Mouse (Mus musculus) heart, postnatal 0 days (tissue): ENCODE measurements around the gene Stard3. TPM values are rescaled to one million over a fixed set of nuclear protein-coding genes. Genes with fewer than 3 reads are reported as not detected.

Source experiments
- ATAC-seq: fragments of 200-750 bp; cut with Nextera tagmentation; 2 replicates; pipeline ENCODE4 v1.8.0; 2017; ENCODE audit warnings: low read depth, moderate number of reproducible peaks, moderate library complexity; ENCODE audit not compliant: insufficient read depth
- DNase-seq: peaks from one replicate; pipeline ENCODE4 v3.0.0-alpha.2; 2016; ENCODE audit warnings: low spot score
- H3K27ac ChIP-seq: fragments of 300-500 bp; sonication (generic); 2 replicates; pipeline ENCODE4 v1.5.1; 2014; ENCODE audit warnings: low read depth, mild to moderate bottlenecking
- H3K27me3 ChIP-seq: fragments of 300-500 bp; sonication (generic); 2 replicates; pipeline ENCODE4 v1.6.1; 2014; ENCODE audit warnings: low read length, mixed read lengths; ENCODE audit not compliant: control insufficient read depth, insufficient read depth
- H3K36me3 ChIP-seq: fragments of 300-500 bp; sonication (generic); replicated peaks from 2 replicates; pipeline ENCODE4 v1.6.1; 2014; ENCODE audit warnings: low read length, mixed read lengths; ENCODE audit not compliant: control insufficient read depth, insufficient read depth
- H3K4me1 ChIP-seq: fragments of 300-500 bp; sonication (generic); 2 replicates; pipeline ENCODE4 v1.6.1; 2014; ENCODE audit warnings: antibody characterized with exemption; ENCODE audit not compliant: control insufficient read depth, insufficient read depth
- H3K4me2 ChIP-seq: fragments of 300-500 bp; sonication (generic); 2 replicates; pipeline ENCODE4 v1.6.1; 2014; ENCODE audit warnings: low read depth, mild to moderate bottlenecking, low read length, moderate library complexity
- H3K4me3 ChIP-seq: fragments of 300-500 bp; sonication (generic); 2 replicates; pipeline ENCODE4 v1.5.1; 2014; ENCODE audit warnings: low read depth, low read length
- H3K9ac ChIP-seq: fragments of 300-500 bp; sonication (generic); replicated peaks from 2 replicates; pipeline ENCODE4 v1.6.1; 2014; ENCODE audit warnings: low read depth, low read length, mixed read lengths
- H3K9me3 ChIP-seq: fragments of 300-500 bp; sonication (generic); replicated peaks from 2 replicates; pipeline ENCODE4 v1.6.1; 2016; ENCODE audit warnings: low read length; ENCODE audit not compliant: control insufficient read depth
- CTCF ChIP-seq: IDR thresholded peaks from 2 replicates; pipeline ENCODE4 v1.5.1; 2016; ENCODE audit warnings: antibody characterized with exemption, control low read depth, low read depth
- EP300 ChIP-seq: IDR thresholded peaks from 2 replicates; pipeline ENCODE4 v1.6.1; 2016; ENCODE audit warnings: antibody characterized with exemption, low read depth
- WGBS: fragments of 180-500 bp; shearing (Covaris S2); extraction: QIAGEN DNeasy Blood & Tissue Kit; methylation state at CpG from one replicate; pipeline ENCODE4 v1.1.7; 2014; 5-methylcytosine and 5-hydroxymethylcytosine counted together
- polyA plus RNA-seq: library from polyadenylated mRNA; unstranded; fragments of >200 nt; fragmentation: Nextera tagmentation; extraction: Ambion mirVana; gene quantifications from 2 replicates; pipeline ENCODE4 v1.2.1, GENCODE M21; 2015
- total RNA-seq: library from RNA; depleted of rRNA; stranded (reverse); fragments of >200 nt; gene quantifications from 2 replicates; pipeline ENCODE4 v1.2.3, GENCODE M21; 2014; ENCODE audit warnings: low replicate concordance

The Stard3 gene
- total and polyA plus RNA-seq, 2 experiments from 2014 or later, result 34.7 to 44.8 TPM

- DNase-seq (no peak), ATAC-seq (no peak)
- Histone ChIP-seq H3K27ac (no peak overlapping the region), H3K27me3 (peaks cover 100% of the 10 kb centered on the region), H3K36me3 (no peaks in the 10 kb centered on the region), H3K4me1 (peaks cover 15% of the 10 kb centered on the region), H3K9me3 (no peaks in the 10 kb centered on the region), H3K9ac (no peak overlapping the region), H3K4me2 (no peak overlapping the region), H3K4me3 (no peak overlapping the region)
- WGBS, result 2% methylated on average over 10 of the region's 10 CpGs
- no peak for TF ChIP-seq EP300
- TF ChIP-seq CTCF, result no peak
Observed at GRCm38 (mm10) chr11:98323136-98323866, 34.9 kb upstream of the Stard3 start.

- ATAC-seq, result no peak
- no peak overlapping the region for H3K27ac ChIP-seq
- no peak overlapping the region for H3K4me2 ChIP-seq
- DNase-seq, result no peak
- H3K36me3 ChIP-seq, result no peaks in the 10 kb centered on the region
- no peak overlapping the region for H3K9ac ChIP-seq
- H3K27me3 ChIP-seq, result peaks cover 100% of the 10 kb centered on the region
- no peak overlapping the region for H3K4me3 ChIP-seq
- 2% methylated on average over 9 of the region's 9 CpGs for WGBS
- no peaks in the 10 kb centered on the region for H3K9me3 ChIP-seq
- peaks cover 16% of the 10 kb centered on the region for H3K4me1 ChIP-seq
- TF ChIP-seq CTCF (no peak), EP300 (no peak)
Observed at GRCm38 (mm10) chr11:98323933-98324332, 34.2 kb upstream of the Stard3 start.

- TF ChIP-seq CTCF, result no peak
- TF ChIP-seq EP300, result no peak
- peaks cover 100% of the 10 kb centered on the region for H3K27me3 ChIP-seq
- H3K9ac ChIP-seq, result no peak overlapping the region
- no peak overlapping the region for H3K4me2 ChIP-seq
- no peak overlapping the region for H3K4me3 ChIP-seq
- 7% methylated on average over 14 of the region's 14 CpGs for WGBS
- no peaks in the 10 kb centered on the region for H3K9me3 ChIP-seq
- ATAC-seq, result no peak
- no peak for DNase-seq
- no peak overlapping the region for H3K27ac ChIP-seq
- H3K36me3 ChIP-seq, result no peaks in the 10 kb centered on the region
- peaks cover 16% of the 10 kb centered on the region for H3K4me1 ChIP-seq
Observed at GRCm38 (mm10) chr11:98325191-98325820, 32.9 kb upstream of the Stard3 start.

- DNase-seq (no peak), ATAC-seq (no peak)
- Histone ChIP-seq H3K27ac (no peak overlapping the region), H3K4me2 (no peak overlapping the region), H3K9me3 (no peaks in the 10 kb centered on the region), H3K4me1 (peaks cover 16% of the 10 kb centered on the region), H3K9ac (no peak overlapping the region), H3K27me3 (peaks cover 100% of the 10 kb centered on the region), H3K36me3 (no peaks in the 10 kb centered on the region), H3K4me3 (no peak overlapping the region)
- TF ChIP-seq CTCF, result no peak
- TF ChIP-seq EP300, result no peak
- 3% methylated on average over 22 of the region's 22 CpGs for WGBS
Observed at GRCm38 (mm10) chr11:98325821-98326218, 32.3 kb upstream of the Stard3 start.

- DNase-seq (no peak), ATAC-seq (no peak)
- Histone ChIP-seq H3K4me2 (peak overlapping the region; percentile 47; the same call in 1 of the 2 replicates), H3K27me3 (peaks cover 99% of the 10 kb centered on the region), H3K27ac (no peak overlapping the region), H3K9ac (no peak overlapping the region), H3K36me3 (no peaks in the 10 kb centered on the region), H3K4me1 (peaks cover 16% of the 10 kb centered on the region), H3K4me3 (peak overlapping the region; percentile 33), H3K9me3 (no peaks in the 10 kb centered on the region)
- TF ChIP-seq EP300, result no peak
- no peak for TF ChIP-seq CTCF
- under 1% methylated on average over 19 of the region's 19 CpGs for WGBS
Observed at GRCm38 (mm10) chr11:98326741-98327135, 31.4 kb upstream of the Stard3 start.
